Mouse (Mus musculus) G1E (cell line): ENCODE measurements around the gene Rdh16f1.

Experiments used
- CTCF ChIP-seq: IDR thresholded peaks from 2 replicates; pipeline ENCODE4 v1.5.1; 2012; ENCODE audit warnings: low read depth, low read length, inconsistent platforms, mixed read lengths
- POLR2AphosphoS5 ChIP-seq: IDR thresholded peaks from 2 replicates; pipeline ENCODE4 v1.6.1; 2012; ENCODE audit warnings: low read depth, low read length, inconsistent platforms; ENCODE audit not compliant: insufficient replicate concordance
- TAL1 ChIP-seq: conservative IDR thresholded peaks from 2 replicates; pipeline ENCODE4 v1.6.1; 2012; ENCODE audit warnings: low read depth, low read length, inconsistent platforms, mixed read lengths

- no peak for TF ChIP-seq TAL1
- peak; percentile 43 for TF ChIP-seq CTCF
- TF ChIP-seq POLR2AphosphoS5 = no peak
These were observed 14.9 kb upstream of the Rdh16f1 start for GRCm38 (mm10) chr10:127744661-127745060.
